Mouse (Mus musculus) midbrain, postnatal 0 days (tissue): ENCODE results near the gene P2ry14. TPM values are rescaled to one million over a fixed set of nuclear protein-coding genes. Genes with fewer than 3 reads are reported as not detected.

ENCODE experiments used
- ATAC-seq: fragments of 200-750 bp; cut with Nextera tagmentation; 2 replicates; pipeline ENCODE4 v1.8.0; 2017; ENCODE audit warnings: moderate number of reproducible peaks, mild to moderate bottlenecking, moderate TSS enrichment, moderate library complexity; ENCODE audit not compliant: low FRiP score
- DNase-seq: peaks from one replicate; pipeline ENCODE4 v3.0.0-alpha.2; 2015; ENCODE audit warnings: low spot score
- H3K27ac ChIP-seq: fragments of 300-500 bp; sonication (generic); 2 replicates; pipeline ENCODE4 v1.5.1; 2014; ENCODE audit warnings: low read depth, mild to moderate bottlenecking, low read length, mixed read lengths
- H3K27me3 ChIP-seq: fragments of 300-500 bp; sonication (generic); 2 replicates; pipeline ENCODE4 v1.6.1; 2014; ENCODE audit warnings: low read length, control low read depth, mixed read lengths; ENCODE audit not compliant: insufficient read depth
- H3K36me3 ChIP-seq: fragments of 300-500 bp; sonication (generic); 2 replicates; pipeline ENCODE4 v1.6.1; 2014; ENCODE audit warnings: low read length, control low read depth, mixed read lengths; ENCODE audit not compliant: insufficient read depth
- H3K4me1 ChIP-seq: fragments of 300-500 bp; sonication (generic); 2 replicates; pipeline ENCODE4 v1.6.1; 2014; ENCODE audit warnings: mild to moderate bottlenecking, control low read depth, antibody characterized with exemption, low read length, mixed read lengths; ENCODE audit not compliant: insufficient read depth
- H3K4me2 ChIP-seq: fragments of 300-500 bp; sonication (generic); 2 replicates; pipeline ENCODE4 v1.6.1; 2014; ENCODE audit warnings: low read depth, mild to moderate bottlenecking, low read length, mixed read lengths; ENCODE audit not compliant: poor library complexity, severe bottlenecking
- H3K4me3 ChIP-seq: fragments of 300-500 bp; sonication (generic); 2 replicates; pipeline ENCODE4 v1.5.1; 2014; ENCODE audit warnings: low read depth, mild to moderate bottlenecking, low read length, moderate library complexity
- H3K9ac ChIP-seq: fragments of 300-500 bp; sonication (generic); replicated peaks from 2 replicates; pipeline ENCODE4 v1.6.1; 2014; ENCODE audit warnings: mild to moderate bottlenecking, low read length, moderate library complexity, mixed read lengths; ENCODE audit not compliant: poor library complexity, severe bottlenecking
- H3K9me3 ChIP-seq: fragments of 300-500 bp; sonication (generic); 2 replicates; pipeline ENCODE4 v1.6.1; 2016; ENCODE audit warnings: low read length, control low read depth
- CTCF ChIP-seq: IDR thresholded peaks from 2 replicates; pipeline ENCODE4 v1.5.1; 2016; ENCODE audit warnings: antibody characterized with exemption, mild to moderate bottlenecking
- WGBS: fragments of 180-500 bp; shearing (Covaris S2); extraction: QIAGEN DNeasy Blood & Tissue Kit; methylation state at CpG from one replicate; pipeline ENCODE4 v1.1.7; 2014; 5-methylcytosine and 5-hydroxymethylcytosine counted together
- polyA plus RNA-seq: library from polyadenylated mRNA; unstranded; fragments of >200 nt; fragmentation: Nextera tagmentation; extraction: Ambion mirVana; gene quantifications from 2 replicates; pipeline ENCODE4 v1.2.1, GENCODE M21; 2015
- total RNA-seq: library from RNA; depleted of rRNA; stranded (reverse); fragments of >200 nt; gene quantifications from 2 replicates; pipeline ENCODE4 v1.2.3, GENCODE M21; 2014; rRNA removed

P2ry14 gene
- total RNA-seq (2.8 and 3.2 TPM in 2 replicates), polyA plus RNA-seq (4.3 and 4.6 TPM in 2 replicates)

- H3K27ac ChIP-seq = no peak within 1 kb of the TSS
- DNase-seq = no peak
- ATAC-seq = no peak
- H3K4me1 ChIP-seq = no peaks in the 10 kb centered on the region
- no peak for TF ChIP-seq CTCF
- no peak within 1 kb of the TSS for H3K4me2 ChIP-seq
- H3K9ac ChIP-seq = no peak within 1 kb of the TSS
- WGBS = 92% methylated on average over 5 of the region's 5 CpGs
- H3K27me3 ChIP-seq = no peaks in the 10 kb centered on the region
- H3K4me3 ChIP-seq = no peak within 1 kb of the TSS
- H3K9me3 ChIP-seq = no peaks in the 10 kb centered on the region
- H3K36me3 ChIP-seq = no peaks in the 10 kb centered on the region
Observed at GRCm38 (mm10) chr3:59153424-59153823, at the start of gene P2ry14. Gene P2ry14, minus strand, starts transcription at chr3:59153618.

- Histone ChIP-seq H3K9me3 (no peaks in the 10 kb centered on the region), H3K4me1 (no peaks in the 10 kb centered on the region), H3K9ac (no peak overlapping the region), H3K27ac (no peak overlapping the region), H3K36me3 (no peaks in the 10 kb centered on the region), H3K27me3 (no peaks in the 10 kb centered on the region), H3K4me2 (no peak overlapping the region), H3K4me3 (no peak overlapping the region)
- ATAC-seq (no peak), DNase-seq (no peak)
- TF ChIP-seq CTCF = no peak
- WGBS = 81% methylated on average over 4 of the region's 4 CpGs
Observed at GRCm38 (mm10) chr3:59197329-59197948, 44.0 kb upstream of the P2ry14 start.

DNA sequence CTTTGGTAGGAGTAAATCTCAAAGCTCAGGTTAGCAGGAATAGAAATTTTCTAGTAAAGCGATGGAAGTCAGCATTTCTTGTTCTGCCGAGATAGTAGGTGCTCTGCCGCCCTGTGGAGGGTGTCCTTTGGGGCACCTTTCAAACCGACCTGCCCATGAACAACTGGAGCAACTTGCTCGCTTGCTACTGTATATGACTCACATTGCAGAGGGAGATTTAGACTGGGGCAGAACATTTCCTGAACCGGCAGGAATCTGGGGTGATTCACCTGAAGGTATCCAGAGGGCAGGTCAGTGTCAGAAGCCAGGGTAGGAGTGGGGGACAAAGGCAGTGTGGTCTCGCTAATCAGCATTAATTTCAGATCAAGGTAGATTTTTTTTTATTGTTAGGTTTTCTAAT lies 41.5 kb upstream of the P2ry14 start, which contains the start of gene Gpr87:
TSS of gene Gpr87 (minus strand) at position 167 of the 400 bp plus-strand sequence.
- Histone ChIP-seq H3K36me3 (no peaks in the 10 kb centered on the region), H3K4me1 (no peaks in the 10 kb centered on the region), H3K4me3 (no peak within 1 kb of the TSS), H3K27ac (no peak within 1 kb of the TSS), H3K4me2 (no peak within 1 kb of the TSS), H3K27me3 (no peaks in the 10 kb centered on the region), H3K9ac (no peak within 1 kb of the TSS), H3K9me3 (no peaks in the 10 kb centered on the region)
- no peak for TF ChIP-seq CTCF
- DNase-seq = no peak
- ATAC-seq = no peak
- WGBS = 90% methylated on average over 7 of the region's 7 CpGs

- H3K9ac ChIP-seq = no peak overlapping the region
- H3K4me3 ChIP-seq = no peak overlapping the region
- no peak for DNase-seq
- no peak overlapping the region for H3K27ac ChIP-seq
- H3K4me1 ChIP-seq = no peaks in the 10 kb centered on the region
- H3K36me3 ChIP-seq = no peaks in the 10 kb centered on the region
- 89% methylated on average over 7 of the region's 7 CpGs for WGBS
- H3K27me3 ChIP-seq = no peaks in the 10 kb centered on the region
- H3K9me3 ChIP-seq = no peaks in the 10 kb centered on the region
- no peak overlapping the region for H3K4me2 ChIP-seq
- ATAC-seq = no peak
- no peak for TF ChIP-seq CTCF
Observed at GRCm38 (mm10) chr3:59194099-59194498, 40.7 kb upstream of the P2ry14 start.

DNA sequence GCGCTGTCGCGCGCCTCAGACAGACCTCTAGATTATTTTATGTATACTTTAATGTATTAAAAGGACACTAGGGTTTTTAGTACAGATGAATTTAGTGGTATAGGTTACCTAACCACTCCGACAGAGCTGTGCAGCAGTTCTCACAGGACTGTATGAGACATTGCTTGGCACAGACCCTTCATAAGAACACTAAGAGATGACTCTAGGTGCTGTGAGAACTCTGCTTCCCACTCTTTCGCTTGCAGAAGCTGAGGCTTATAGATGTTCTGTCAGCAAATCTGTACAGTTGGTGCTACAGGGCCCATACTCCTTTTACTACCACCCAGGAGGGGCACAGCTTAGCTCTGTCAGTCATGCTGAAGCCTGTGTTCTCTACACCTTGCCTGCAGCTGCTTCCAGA lies 38.3 kb upstream of the P2ry14 start:
- Histone ChIP-seq H3K4me1 (no peaks in the 10 kb centered on the region), H3K36me3 (no peaks in the 10 kb centered on the region), H3K27me3 (no peaks in the 10 kb centered on the region), H3K9ac (no peak overlapping the region), H3K27ac (no peak overlapping the region), H3K9me3 (no peaks in the 10 kb centered on the region), H3K4me2 (no peak overlapping the region), H3K4me3 (no peak overlapping the region)
- TF ChIP-seq CTCF = no peak
- ATAC-seq (no peak), DNase-seq (no peak)
- 96% methylated on average over 6 of the region's 6 CpGs for WGBS

GRCm38 (mm10) chr3:59187336-59187735 lies 33.9 kb upstream of the P2ry14 start:
- H3K9me3 ChIP-seq = no peaks in the 10 kb centered on the region
- H3K36me3 ChIP-seq = no peaks in the 10 kb centered on the region
- no peak overlapping the region for H3K27ac ChIP-seq
- DNase-seq (no peak), ATAC-seq (no peak)
- WGBS = 89% methylated on average over 4 of the region's 4 CpGs
- no peaks in the 10 kb centered on the region for H3K27me3 ChIP-seq
- TF ChIP-seq CTCF = no peak
- H3K4me2 ChIP-seq = no peak overlapping the region
- H3K4me1 ChIP-seq = no peaks in the 10 kb centered on the region
- H3K4me3 ChIP-seq = no peak overlapping the region
- H3K9ac ChIP-seq = no peak overlapping the region
